Mouse (Mus musculus) granulocyte monocyte progenitor cell, adult 5-6 weeks (primary cell): ENCODE results near the gene Ryr1. TPM values are rescaled to one million over a fixed set of nuclear protein-coding genes. Genes with fewer than 3 reads are reported as not detected.
A peak's percentile ranks its signal among the peaks of the same experiment; 100 is the strongest.

Source experiments
- ATAC-seq: replicated peaks from 2 replicates; pipeline ENCODE4 v1.8.0; 2016; ENCODE audit warnings: mild to moderate bottlenecking, moderate TSS enrichment, inconsistent platforms; ENCODE audit not compliant: poor library complexity, severe bottlenecking
- total RNA-seq, 2 experiments: library from RNA; stranded (forward) in 1 of 2; stranded (reverse) in 1 of 2; fragments of 200-712, 200-1000 nt in 1 of 2; fragments of >200 nt in 1 of 2; fragmentation: Nextera tagmentation in 1 of 2; gene quantifications; 2 replicates each; pipeline ENCODE4 v1.2.3; 2014 to 2017

The Ryr1 gene
- total RNA-seq, 2 experiments from 2014 or later, result not detected

- ATAC-seq, result no peak
Observed at GRCm38 (mm10) chr7:28966751-28967505, 158.1 kb downstream of the Ryr1 start.

DNA sequence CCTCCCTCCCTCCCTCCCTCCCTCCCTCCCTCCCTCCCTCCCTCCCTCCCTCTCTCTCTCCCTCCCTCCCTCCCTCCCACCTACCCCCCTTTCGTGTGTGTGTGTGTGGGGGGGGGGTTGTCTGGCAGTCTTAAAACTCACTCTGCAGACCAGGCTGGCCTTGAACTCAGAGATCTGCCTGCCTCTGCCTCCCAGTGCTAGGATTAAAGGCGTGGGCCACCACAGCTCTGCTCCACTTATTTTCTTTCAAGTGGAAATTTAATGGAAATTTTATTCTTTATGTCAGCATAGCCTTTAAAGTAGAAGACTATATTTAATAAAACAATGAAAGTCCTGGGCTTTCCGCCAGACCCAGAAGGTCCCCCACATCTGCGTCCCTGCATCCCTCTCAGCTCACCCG is 158.8 kb downstream of the Ryr1 start:
- no peak for ATAC-seq

DNA sequence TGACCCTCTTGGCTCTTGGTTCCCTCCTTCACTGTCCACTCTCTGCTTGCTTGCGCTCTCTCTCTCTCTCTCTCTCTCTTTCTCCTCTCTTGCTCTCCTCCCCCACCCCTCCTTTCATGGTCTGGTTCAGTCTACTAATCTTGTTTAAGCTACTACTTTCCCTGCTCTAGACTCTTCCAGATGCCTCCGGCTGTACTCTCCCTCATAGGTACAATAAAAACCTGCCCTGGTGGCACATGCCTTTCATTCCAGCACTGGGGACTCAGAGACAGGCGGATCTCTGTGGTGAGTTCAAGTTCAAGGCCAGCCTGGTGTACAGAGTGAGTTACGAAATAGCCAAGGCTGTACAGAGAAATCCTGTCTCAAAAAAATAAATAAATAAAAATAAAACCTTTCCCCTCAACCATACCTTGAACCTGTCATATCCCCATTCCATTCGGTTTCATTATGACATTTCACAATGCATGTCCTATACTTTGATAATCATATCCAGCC is 159.6 kb downstream of the Ryr1 start:
- no peak for ATAC-seq

DNA sequence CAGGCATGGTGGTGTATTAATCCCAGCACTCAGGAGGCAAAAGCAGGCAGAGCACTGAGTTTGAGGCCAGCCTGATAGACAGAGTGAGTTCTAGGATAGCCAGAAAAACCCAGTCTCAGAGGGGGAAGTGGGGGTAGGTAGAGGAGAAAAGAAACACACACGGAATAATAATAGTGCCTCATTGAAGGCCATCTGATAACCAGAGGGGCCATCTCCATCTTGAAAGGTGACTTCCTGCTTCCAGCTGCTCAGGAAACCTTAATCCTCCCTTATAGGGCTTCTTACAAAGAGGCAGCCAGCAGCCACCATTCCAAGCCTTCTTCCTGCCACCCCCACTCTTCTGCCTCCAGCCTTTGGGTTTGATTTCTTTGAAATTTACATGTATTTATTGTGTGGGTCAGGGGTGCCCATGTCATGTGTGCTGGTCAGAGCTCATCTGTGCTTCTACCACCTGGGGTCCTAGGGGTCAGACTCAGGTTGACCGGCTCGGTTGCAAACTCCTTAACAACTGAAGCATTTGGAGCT is 161.5 kb downstream of the Ryr1 start:
- no peak for ATAC-seq

GRCm38 (mm10) chr7:28961927-28962670 is 162.9 kb downstream of the Ryr1 start, which contains the start of gene Actn4:
TSS of gene Actn4 (minus strand) at chr7:28962340.
- ATAC-seq, result peak; percentile 92

DNA sequence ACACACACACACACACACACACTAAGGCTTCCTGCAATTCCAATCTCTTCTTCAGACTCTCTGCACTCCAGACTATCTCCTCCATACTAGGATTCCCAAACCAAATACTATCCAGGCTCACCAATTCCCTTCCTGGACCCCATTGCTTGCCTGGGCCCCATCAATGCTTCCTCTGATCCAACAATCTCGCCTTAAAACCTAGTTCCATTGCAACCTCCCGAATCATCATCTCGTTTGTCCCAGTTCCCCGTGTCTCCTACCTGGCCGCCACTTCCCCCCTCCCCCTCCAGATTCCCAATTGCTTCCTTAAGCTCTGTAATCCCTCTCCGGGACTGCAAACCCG is 163.4 kb downstream of the Ryr1 start:
- ATAC-seq, result no peak

DNA sequence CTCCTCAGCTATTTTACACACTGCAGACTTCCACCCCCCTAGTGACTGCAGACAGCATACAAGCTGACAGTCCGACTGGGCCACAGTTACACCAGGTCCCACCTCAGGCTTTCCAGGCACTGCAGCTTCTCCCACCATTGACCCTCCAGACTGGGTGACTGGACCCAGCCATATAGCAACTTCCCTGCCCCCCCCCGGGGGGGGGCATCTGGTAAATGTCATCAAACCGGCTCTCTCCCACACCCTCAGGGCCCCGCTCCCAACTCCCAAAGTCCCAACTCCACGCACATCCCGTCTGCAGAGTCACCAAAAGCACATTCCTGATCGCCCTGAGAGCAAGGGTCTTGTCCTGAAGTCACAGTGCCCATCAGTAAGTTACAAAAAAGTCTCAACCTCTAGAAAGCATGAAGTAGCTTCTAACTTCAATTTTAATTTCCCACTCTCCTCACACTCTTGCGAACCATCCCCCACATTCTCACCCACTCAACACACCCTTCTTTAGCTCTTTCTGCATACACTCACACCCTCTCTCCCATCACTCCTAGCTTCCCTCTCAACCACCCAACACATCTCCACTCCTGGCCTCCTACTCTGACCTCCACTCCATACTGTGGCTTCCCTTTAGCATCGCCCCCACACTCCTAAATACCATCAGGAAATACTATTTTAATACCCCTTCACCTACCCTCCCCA is 164.5 kb downstream of the Ryr1 start:
- no peak for ATAC-seq

GRCm38 (mm10) chr7:28959505-28960045 is 165.4 kb downstream of the Ryr1 start:
- ATAC-seq, result no peak

DNA sequence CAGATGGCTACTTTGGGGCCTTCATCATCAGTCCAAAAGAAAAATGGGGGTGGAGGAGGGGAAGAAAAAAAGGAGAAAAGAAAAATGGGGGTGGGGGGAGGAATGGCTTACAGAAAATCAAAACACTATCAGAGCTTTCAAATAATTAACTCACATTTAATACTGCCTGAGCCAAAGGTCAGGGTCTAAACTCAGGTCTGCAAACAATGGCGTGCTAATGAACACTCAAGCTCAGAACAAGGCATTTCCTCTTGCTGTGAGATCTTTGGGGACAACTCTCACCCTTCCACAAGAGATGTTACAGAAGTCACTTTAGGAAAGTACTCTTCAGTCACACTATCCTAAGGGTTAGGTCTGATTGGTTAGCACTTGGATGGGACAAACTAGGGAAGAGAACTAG is 166.2 kb downstream of the Ryr1 start:
- ATAC-seq, result no peak

DNA sequence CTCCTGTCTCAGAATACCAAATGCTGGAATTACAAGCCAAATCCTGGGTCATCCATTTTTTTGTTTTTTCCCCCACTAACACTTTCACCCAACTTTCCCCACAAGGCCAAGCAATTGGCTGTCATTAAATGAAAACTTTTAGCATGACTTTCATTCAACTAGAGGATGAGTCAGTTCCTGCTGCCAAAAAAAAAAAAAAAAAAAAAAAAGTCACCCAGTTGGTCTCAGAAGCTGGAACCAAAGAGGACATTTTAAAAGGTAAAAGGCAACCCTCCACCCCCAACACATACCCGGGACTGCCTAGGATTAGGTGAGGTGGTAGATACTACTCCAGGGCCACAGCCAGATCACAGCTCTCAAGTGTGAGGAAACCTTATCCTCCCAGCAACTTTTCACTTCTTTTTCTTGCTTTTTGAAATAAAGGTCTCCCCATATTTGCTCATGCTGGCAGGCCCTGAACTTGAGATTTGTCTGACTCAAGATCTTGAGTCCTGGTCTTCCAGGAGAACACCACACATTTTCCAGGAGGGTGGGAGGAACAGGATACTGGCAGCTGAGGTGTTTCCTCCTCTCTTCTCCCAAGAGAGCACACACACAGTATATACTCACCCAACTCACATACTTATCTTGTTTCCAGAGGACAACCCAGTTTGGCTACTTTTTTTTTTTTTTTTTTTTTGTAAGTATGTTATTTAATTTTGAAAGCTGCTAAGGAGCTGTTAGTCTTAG is 166.8 kb downstream of the Ryr1 start:
- ATAC-seq, result no peak

- ATAC-seq, result no peak
Observed at GRCm38 (mm10) chr7:28957286-28957685, 167.7 kb downstream of the Ryr1 start.

DNA sequence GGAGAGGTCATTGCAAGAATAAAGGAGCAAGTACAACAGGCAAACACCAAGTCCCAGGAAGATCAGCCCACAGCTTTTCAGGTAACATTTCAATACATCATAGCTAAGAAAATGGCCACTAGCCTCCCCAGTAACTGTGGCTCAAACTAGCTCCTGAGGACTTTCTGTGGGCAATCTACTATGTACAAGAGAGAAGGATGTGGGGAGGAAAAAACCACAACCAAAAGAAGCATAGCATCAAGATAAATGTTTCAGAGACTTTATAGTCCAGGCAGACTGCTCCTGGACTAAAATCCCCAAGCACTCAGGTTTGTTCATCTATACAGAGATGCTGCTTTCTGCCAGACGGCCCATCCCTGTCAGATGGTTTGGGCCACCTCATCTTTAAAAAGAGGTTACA is 168.7 kb downstream of the Ryr1 start:
- ATAC-seq, result no peak

- peak; percentile 73 for ATAC-seq
Observed at GRCm38 (mm10) chr7:28955295-28955897, 169.6 kb downstream of the Ryr1 start.

- peak; percentile 74 for ATAC-seq
Observed at GRCm38 (mm10) chr7:28954773-28955172, 170.2 kb downstream of the Ryr1 start.

GRCm38 (mm10) chr7:28953476-28954376 is 171.3 kb downstream of the Ryr1 start:
- no peak for ATAC-seq
